Mouse (Mus musculus) heart, embryonic 11.5 days (tissue): ENCODE measurements around the gene Mfap4. TPM values are rescaled to one million over a fixed set of nuclear protein-coding genes. Genes with fewer than 3 reads are reported as not detected.

Experiments
- ATAC-seq: fragments of 200-750 bp; cut with Nextera tagmentation; replicated peaks from 2 replicates; pipeline ENCODE4 v1.8.0; 2017; ENCODE audit warnings: moderate library complexity; ENCODE audit not compliant: insufficient number of reproducible peaks, low FRiP score, low TSS enrichment
- H3K27ac ChIP-seq: fragments of 300-500 bp; sonication (generic); 2 replicates; pipeline ENCODE4 v1.5.1; 2014; ENCODE audit warnings: mild to moderate bottlenecking, low read depth, low read length
- H3K27me3 ChIP-seq: fragments of 300-500 bp; sonication (generic); 2 replicates; pipeline ENCODE4 v1.6.1; 2014; ENCODE audit warnings: mild to moderate bottlenecking, low read length, mixed read lengths; ENCODE audit not compliant: control insufficient read depth, insufficient read depth
- H3K36me3 ChIP-seq: fragments of 300-500 bp; sonication (generic); 2 replicates; pipeline ENCODE4 v1.6.1; 2014; ENCODE audit warnings: mild to moderate bottlenecking, low read length, moderate library complexity, mixed read lengths; ENCODE audit not compliant: control insufficient read depth, insufficient read depth
- H3K4me1 ChIP-seq: fragments of 300-500 bp; sonication (generic); 2 replicates; pipeline ENCODE4 v1.6.1; 2014; ENCODE audit warnings: low read length; ENCODE audit not compliant: control insufficient read depth, insufficient read depth
- H3K4me2 ChIP-seq: fragments of 300-500 bp; sonication (generic); 2 replicates; pipeline ENCODE4 v1.6.1; 2014; ENCODE audit warnings: mild to moderate bottlenecking, moderate library complexity
- H3K4me3 ChIP-seq: fragments of 300-500 bp; sonication (generic); 2 replicates; pipeline ENCODE4 v1.5.1; 2014; ENCODE audit warnings: low read depth, low read length
- H3K9ac ChIP-seq: fragments of 300-500 bp; sonication (generic); 2 replicates; pipeline ENCODE4 v1.6.1; 2014; ENCODE audit warnings: mild to moderate bottlenecking, low read depth, low read length, moderate library complexity
- H3K9me3 ChIP-seq: fragments of 300-500 bp; sonication (generic); replicated peaks from 2 replicates; pipeline ENCODE4 v1.6.1; 2016; ENCODE audit warnings: low read length; ENCODE audit not compliant: control insufficient read depth
- WGBS: fragments of 180-500 bp; shearing (Covaris S2); extraction: QIAGEN DNeasy Blood & Tissue Kit; methylation state at CpG from one replicate; pipeline ENCODE4 v1.1.7; 2014; ENCODE audit not compliant: insufficient replicate concordance; 5-methylcytosine and 5-hydroxymethylcytosine counted together
- polyA plus RNA-seq: library from polyadenylated mRNA; unstranded; fragments of >200 nt; fragmentation: Nextera tagmentation; extraction: Ambion mirVana; gene quantifications from 2 replicates; pipeline ENCODE4 v1.2.1, GENCODE M21; 2014

Gene Mfap4
- polyA plus RNA-seq, 1 experiment from 2014 or later = 57.6 TPM

- Histone ChIP-seq H3K27me3 (peaks cover 13% of the 10 kb centered on the region), H3K4me3 (no peak overlapping the region), H3K36me3 (no peaks in the 10 kb centered on the region), H3K4me2 (no peak overlapping the region), H3K4me1 (peaks cover 4% of the 10 kb centered on the region), H3K27ac (no peak overlapping the region), H3K9ac (no peak overlapping the region), H3K9me3 (no peaks in the 10 kb centered on the region)
- ATAC-seq = no peak
- 71% methylated on average over 9 of the region's 9 CpGs for WGBS
Measured at GRCm38 (mm10) chr11:61448599-61449225, 36.5 kb upstream of the Mfap4 start.

GRCm38 (mm10) chr11:61449499-61450292 is 35.5 kb upstream of the Mfap4 start:
- WGBS = 62% methylated on average over 24 of the region's 24 CpGs
- H3K9me3 ChIP-seq = no peaks in the 10 kb centered on the region
- H3K27me3 ChIP-seq = peaks cover 13% of the 10 kb centered on the region
- H3K36me3 ChIP-seq = no peaks in the 10 kb centered on the region
- H3K4me2 ChIP-seq = no peak overlapping the region
- no peak for ATAC-seq
- H3K4me3 ChIP-seq = no peak overlapping the region
- H3K27ac ChIP-seq = no peak overlapping the region
- H3K9ac ChIP-seq = no peak overlapping the region
- H3K4me1 ChIP-seq = peaks cover 6% of the 10 kb centered on the region

GRCm38 (mm10) chr11:61464071-61464470 is 21.2 kb upstream of the Mfap4 start:
- Histone ChIP-seq H3K4me3 (no peak overlapping the region), H3K4me2 (no peak overlapping the region), H3K27me3 (no peaks in the 10 kb centered on the region), H3K36me3 (no peaks in the 10 kb centered on the region), H3K9ac (no peak overlapping the region), H3K4me1 (no peaks in the 10 kb centered on the region), H3K9me3 (no peaks in the 10 kb centered on the region), H3K27ac (no peak overlapping the region)
- WGBS = 68% methylated on average over 2 of the region's 2 CpGs
- no peak for ATAC-seq

- Histone ChIP-seq H3K27ac (no peak overlapping the region), H3K4me3 (no peak overlapping the region), H3K4me2 (no peak overlapping the region), H3K36me3 (no peaks in the 10 kb centered on the region), H3K9ac (no peak overlapping the region), H3K4me1 (no peaks in the 10 kb centered on the region), H3K27me3 (no peaks in the 10 kb centered on the region), H3K9me3 (no peaks in the 10 kb centered on the region)
- no peak for ATAC-seq
- 61% methylated on average over 4 of the region's 4 CpGs for WGBS
Measured at GRCm38 (mm10) chr11:61465422-61465821, 19.8 kb upstream of the Mfap4 start.

GRCm38 (mm10) chr11:61468534-61468933 is 16.7 kb upstream of the Mfap4 start:
- H3K4me2 ChIP-seq = no peak overlapping the region

GRCm38 (mm10) chr11:61469317-61469917 is 15.8 kb upstream of the Mfap4 start:
- Histone ChIP-seq H3K9me3 (no peaks in the 10 kb centered on the region), H3K27me3 (no peaks in the 10 kb centered on the region), H3K27ac (no peak overlapping the region), H3K4me1 (no peaks in the 10 kb centered on the region), H3K4me2 (no peak overlapping the region), H3K9ac (no peak overlapping the region), H3K4me3 (no peak overlapping the region), H3K36me3 (no peaks in the 10 kb centered on the region)
- 64% methylated on average over 7 of the region's 7 CpGs for WGBS
- ATAC-seq = no peak

More at GRCm38 (mm10) chr11:61468534-61468933, 16.7 kb upstream of the Mfap4 start:
- Histone ChIP-seq H3K9me3 (no peaks in the 10 kb centered on the region), H3K27me3 (no peaks in the 10 kb centered on the region), H3K27ac (no peak overlapping the region), H3K36me3 (no peaks in the 10 kb centered on the region), H3K4me3 (no peak overlapping the region), H3K4me1 (no peaks in the 10 kb centered on the region), H3K9ac (no peak overlapping the region)
- ATAC-seq = no peak
- 78% methylated on average over 4 of the region's 4 CpGs for WGBS

- no peaks in the 10 kb centered on the region for H3K36me3 ChIP-seq
- no peak overlapping the region for H3K4me3 ChIP-seq
- H3K27me3 ChIP-seq = no peaks in the 10 kb centered on the region
- no peaks in the 10 kb centered on the region for H3K4me1 ChIP-seq
- no peak overlapping the region for H3K4me2 ChIP-seq
- no peak for ATAC-seq
- H3K27ac ChIP-seq = no peak overlapping the region
- H3K9me3 ChIP-seq = no peaks in the 10 kb centered on the region
- no peak overlapping the region for H3K9ac ChIP-seq
Measured at GRCm38 (mm10) chr11:61470880-61471279, 14.4 kb upstream of the Mfap4 start.

GRCm38 (mm10) chr11:61473630-61474029 is 11.6 kb upstream of the Mfap4 start:
- Histone ChIP-seq H3K9me3 (no peaks in the 10 kb centered on the region), H3K27ac (no peak overlapping the region), H3K36me3 (no peaks in the 10 kb centered on the region), H3K27me3 (no peaks in the 10 kb centered on the region), H3K4me1 (no peaks in the 10 kb centered on the region), H3K9ac (no peak overlapping the region), H3K4me3 (no peak overlapping the region), H3K4me2 (no peak overlapping the region)
- WGBS = 69% methylated on average over 4 of the region's 4 CpGs
- ATAC-seq = no peak
